Mouse (Mus musculus): Measurements from ENCODE around the gene Hist3h2a.

Gene Hist3h2a

DNA sequence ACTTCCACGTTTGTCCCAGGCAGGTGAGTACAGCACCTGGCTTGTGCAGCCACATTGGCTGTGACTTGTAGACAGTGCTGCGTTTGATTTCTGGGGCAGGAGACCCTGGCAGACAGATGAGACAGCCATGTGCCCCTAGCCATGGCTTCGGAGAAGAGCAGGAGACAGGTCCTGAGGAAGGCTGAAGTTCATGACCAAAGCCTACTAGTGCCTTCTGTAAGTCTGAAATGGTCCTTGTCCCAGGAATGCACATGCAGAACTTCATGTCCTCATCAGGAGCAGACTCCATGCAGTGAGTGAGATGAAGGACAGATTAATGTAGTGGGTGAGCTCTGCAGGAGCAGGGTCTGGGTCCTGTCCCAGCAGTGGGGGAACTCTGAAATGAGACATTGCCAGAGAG is 37.4 kb downstream of the Hist3h2a start:
- no peak for DNase-seq (ENCODE audit: low spot score)

DNA sequence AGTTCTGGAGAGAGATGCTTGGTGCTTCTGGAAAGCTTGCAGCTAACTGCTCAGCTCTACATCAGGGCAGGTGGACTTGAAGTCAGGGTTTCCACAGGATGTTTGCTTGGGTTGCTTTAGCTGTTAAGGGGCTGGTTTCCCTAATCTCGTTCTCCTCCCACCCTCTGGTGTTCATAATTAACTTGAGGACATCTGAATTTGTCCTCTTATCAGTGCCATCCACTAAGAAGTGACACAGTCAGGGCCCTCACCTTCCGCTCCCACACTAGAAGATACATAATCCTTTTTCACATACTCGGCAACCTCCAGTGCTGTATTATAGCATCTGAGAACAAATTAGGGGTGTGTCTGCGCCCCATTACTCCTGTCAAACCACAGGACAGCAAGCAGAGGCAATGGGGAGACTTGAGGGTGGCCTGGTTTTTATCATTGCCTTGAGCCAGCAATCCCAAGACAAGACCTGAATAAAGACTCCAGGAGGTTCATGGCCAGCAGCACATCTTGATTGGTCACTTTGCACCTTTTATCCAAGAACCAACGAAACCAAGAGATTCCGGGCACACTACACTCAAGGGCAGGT is 38.7 kb downstream of the Hist3h2a start:
- DNase-seq (ENCODE audit: low spot score): no peak

GRCm38 (mm10) chr11:58994337-58994826 is 39.9 kb downstream of the Hist3h2a start:
- DNase-seq (ENCODE audit: low spot score): no peak

GRCm38 (mm10) chr11:58995061-58995806 is 40.7 kb downstream of the Hist3h2a start:
- DNase-seq (ENCODE audit: low spot score): no peak

- DNase-seq (ENCODE audit: low spot score): no peak
These were observed 41.4 kb downstream of the Hist3h2a start for GRCm38 (mm10) chr11:58995807-58996370.

DNA sequence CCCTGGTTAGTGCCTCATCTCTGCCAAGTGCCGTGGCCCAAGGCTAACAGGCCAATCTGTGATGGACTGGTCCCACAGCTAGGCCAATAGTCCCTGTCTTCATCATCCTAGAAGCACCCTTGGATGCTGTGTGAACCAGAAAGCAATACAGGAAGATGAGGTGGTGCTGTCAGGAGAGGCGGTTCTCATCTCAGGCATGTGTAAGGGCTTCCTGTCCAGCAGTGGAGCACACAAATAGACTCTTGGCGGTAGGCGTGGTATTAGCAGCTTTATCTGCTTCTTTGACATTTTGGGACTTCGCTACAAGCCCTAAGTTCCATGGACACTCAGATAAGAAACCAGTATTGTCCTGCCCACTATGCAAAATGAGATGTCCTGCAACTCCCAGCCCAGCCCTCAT is 43.1 kb downstream of the Hist3h2a start:
- DNase-seq (ENCODE audit: low spot score): no peak

DNA sequence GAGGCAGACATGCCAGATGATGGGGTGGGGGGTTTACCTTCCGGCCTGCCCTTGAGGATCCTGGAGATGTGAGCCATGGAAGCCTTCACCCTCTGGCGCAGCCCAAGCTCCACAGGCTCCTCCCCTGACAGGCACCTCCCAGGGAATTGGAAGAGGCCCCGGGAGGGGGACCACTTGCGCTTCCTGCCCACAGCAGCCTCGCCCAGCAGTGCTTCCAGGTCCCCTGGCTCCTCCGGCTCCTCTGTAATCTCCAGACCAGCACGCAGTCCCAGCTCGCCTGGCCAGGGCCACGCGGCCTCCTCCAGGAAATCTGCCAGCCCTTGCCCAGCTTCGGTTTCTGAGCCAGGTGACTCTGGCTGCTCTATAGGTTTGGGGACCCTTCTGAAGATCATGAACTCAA is 44.7 kb downstream of the Hist3h2a start:
- DNase-seq (ENCODE audit: low spot score): no peak

- DNase-seq (ENCODE audit: low spot score): no peak
These were observed 45.3 kb downstream of the Hist3h2a start for GRCm38 (mm10) chr11:58999830-59000229.

DNA sequence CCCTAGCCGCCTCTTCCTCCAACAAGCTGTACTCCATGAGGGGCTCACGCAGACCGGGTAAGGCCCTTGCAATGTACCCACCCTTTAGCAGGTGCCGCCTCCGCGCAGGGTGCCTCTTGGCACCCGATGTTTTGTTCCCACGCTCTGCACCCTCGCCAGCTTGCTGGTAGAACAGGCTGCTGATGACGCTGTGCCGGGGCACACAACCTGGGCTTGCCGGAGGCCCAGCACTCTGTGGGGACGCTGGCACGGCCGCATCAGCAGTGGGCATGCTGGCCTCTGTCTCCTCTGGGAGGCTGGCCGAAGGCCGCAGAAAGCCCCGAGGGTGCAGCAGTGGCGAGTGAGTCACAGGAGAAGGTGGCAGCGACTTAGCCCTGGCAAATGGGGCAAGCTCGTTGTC is 46.1 kb downstream of the Hist3h2a start:
- DNase-seq (ENCODE audit: low spot score): no peak

DNA sequence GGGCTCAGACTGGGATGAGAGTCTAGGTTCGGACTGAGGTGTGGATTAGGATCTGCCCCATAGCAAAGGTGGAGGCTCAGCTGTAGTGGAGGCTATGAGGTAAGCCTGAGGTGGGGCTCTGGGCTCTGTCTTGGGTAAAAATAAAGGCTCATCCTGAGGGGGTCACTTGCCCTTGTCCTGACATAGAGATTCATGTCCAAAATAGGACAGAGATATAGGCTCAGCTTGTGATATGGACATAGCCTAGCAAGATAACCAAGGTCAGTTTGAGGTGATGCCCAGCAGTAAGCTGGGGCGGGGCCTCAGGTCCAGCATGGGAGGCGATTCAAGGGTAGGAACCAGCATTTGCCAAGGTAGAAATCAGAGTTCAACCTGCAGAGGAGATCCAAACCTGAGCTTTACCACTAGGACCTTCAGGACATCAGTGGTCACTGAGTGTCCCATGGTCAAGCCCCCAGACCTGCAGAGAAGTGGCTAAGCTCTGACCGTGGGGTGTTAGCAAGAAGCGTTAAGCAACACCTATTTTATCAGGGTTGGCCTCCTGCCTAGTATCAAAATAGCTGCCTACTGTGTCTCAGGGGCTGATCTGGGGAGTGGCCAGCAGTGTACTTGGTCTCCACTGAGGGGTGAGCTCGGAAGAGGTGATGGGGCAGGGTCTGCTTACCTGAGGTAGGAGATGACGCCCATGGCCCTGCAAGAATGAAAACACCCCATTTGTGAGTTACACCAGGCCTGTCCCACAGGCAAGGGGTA is 48.0 kb downstream of the Hist3h2a start:
- no peak for DNase-seq (ENCODE audit: low spot score)

Measured in ovary, adult 18-20 months (tissue).